Mouse (Mus musculus) urinary bladder, postnatal 4 days (tissue): ENCODE data around the gene C5ar2.

Source experiments
- DNase-seq, 2 experiments: peaks; one replicate each; pipeline ENCODE4 v3.0.0; 2021 to 2022; ENCODE audit warnings: low spot score in 2 of 2

Gene C5ar2

GRCm38 (mm10) chr7:16201136-16201535 is 42.8 kb downstream of the C5ar2 start:
- no peak for DNase-seq

GRCm38 (mm10) chr7:16198540-16198939 is 45.4 kb downstream of the C5ar2 start:
- DNase-seq = no peak

- DNase-seq = no peak
Observed at GRCm38 (mm10) chr7:16197166-16197565, 46.8 kb downstream of the C5ar2 start.

- DNase-seq = no peak
Observed at GRCm38 (mm10) chr7:16196616-16197015, 47.3 kb downstream of the C5ar2 start.

- no peak for DNase-seq
Observed at GRCm38 (mm10) chr7:16193702-16194101, 50.3 kb downstream of the C5ar2 start.

- DNase-seq = peak; percentile 43 to 80
Observed at GRCm38 (mm10) chr7:16192315-16192714, 51.6 kb downstream of the C5ar2 start.

GRCm38 (mm10) chr7:16187494-16187893 is 56.5 kb downstream of the C5ar2 start:
- no peak for DNase-seq
